Mouse (Mus musculus) adrenal gland, postnatal 25 days (tissue): Measurements from ENCODE around the gene Hspa12b. TPM values are rescaled to one million over a fixed set of nuclear protein-coding genes. Genes with fewer than 3 reads are reported as not detected.
"Not testable (repeated sequence)": the region's sequence is repeated elsewhere in the genome, so short reads cannot be mapped to it uniquely, and the experiment has no call there.

Experiments
- DNase-seq: peaks from one replicate; pipeline ENCODE4 v3.0.0; 2021; ENCODE audit warnings: mixed read lengths
- long read RNA-seq: library from polyadenylated mRNA; stranded (forward); transcript quantifications from one replicate; pipeline ENCODE4 v2.0.0, GENCODE M21; 2021
- total RNA-seq: library from RNA; stranded (reverse); gene quantifications from 2 replicates; pipeline ENCODE4 v1.2.3, GENCODE M21; 2021

The Hspa12b gene
- 10.8 and 12.2 TPM in 2 replicates for total RNA-seq
- long read RNA-seq, partial matches to known transcripts, result 5 of 12 reads
- long read RNA-seq, other reads (novel, unspliced or antisense), result 4 of 12 reads

DNA sequence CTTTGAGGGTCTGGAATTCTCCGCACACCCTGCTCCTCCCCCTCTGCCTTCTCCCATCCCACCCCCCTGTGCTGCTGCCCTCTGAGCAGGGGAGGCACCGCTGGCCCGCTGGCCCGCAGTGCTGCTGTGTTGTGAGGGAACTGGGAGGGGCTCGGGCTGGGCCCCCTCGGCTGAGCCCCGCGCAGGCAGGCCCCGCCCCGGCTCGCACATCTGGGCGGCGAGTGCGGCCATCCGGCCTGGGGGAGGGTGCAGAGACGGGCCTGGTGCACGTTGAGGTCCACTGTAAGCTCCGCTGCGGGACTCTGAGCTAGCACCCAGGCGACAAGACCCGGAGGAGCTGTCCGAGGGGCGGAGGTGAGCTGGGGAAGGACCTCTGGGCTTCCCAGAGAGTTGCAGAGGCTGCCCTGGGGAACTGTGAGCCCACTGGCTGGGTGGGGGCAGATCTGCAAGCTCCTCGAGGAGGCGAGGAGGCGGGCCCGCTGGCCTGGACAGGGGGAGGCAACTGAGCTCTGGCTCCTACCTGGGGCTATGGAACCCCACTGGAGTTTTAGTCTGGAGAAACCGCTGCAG, at the start of gene Hspa12b:
Gene Hspa12b (plus strand): TSS at position 120 of the 570 bp plus-strand sequence.
- peak; percentile 58 for DNase-seq

DNA sequence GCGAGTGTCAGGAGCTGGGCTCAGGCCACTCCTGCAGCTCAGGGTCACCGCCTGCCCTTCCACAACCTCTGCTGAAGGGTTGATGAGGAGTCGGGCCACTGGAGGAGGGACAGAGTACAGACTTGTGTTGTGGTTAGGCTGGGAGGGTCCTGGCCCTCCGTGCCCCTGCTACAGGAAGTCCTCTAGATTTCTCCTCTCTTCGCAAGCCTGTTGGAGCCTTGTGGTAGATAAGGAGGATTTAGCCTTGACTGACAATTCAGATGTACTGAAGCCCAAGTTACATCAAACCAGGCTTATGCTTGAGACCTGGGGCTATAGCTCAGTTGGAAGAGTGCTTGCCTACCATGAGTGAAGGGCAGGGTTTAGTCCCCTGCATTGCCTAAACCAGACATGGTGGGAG, 46.6 kb upstream of the Hspa12b start:
- DNase-seq, result no peak

- DNase-seq, result no peak
Measured at GRCm38 (mm10) chr2:131084206-131084605, 42.9 kb upstream of the Hspa12b start.

- DNase-seq, result no peak
Measured at GRCm38 (mm10) chr2:131086667-131087390, 40.3 kb upstream of the Hspa12b start, which contains the start of gene Siglec1. TSS of gene Siglec1 (minus strand) at chr2:131086765.

DNA sequence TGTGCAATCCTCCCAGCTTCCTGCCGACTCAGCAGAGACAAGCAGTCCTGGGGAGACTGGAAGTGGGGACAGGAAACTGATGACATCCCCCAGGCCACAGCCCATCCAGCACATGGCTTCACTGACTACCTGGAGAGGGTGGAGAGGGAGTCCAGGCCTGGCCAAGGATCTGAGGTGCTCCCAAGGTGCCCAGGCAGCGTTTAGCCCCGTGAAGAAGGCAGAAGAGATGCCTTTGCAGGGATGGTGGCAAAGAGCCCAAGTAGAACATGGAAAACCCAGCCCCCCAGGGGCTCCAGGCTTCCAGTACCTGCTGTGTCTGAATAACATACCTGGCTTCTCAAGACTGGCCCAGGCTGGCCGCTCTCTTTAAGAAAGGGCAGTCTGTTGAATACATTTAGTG, 38.5 kb upstream of the Hspa12b start:
- no peak for DNase-seq

DNA sequence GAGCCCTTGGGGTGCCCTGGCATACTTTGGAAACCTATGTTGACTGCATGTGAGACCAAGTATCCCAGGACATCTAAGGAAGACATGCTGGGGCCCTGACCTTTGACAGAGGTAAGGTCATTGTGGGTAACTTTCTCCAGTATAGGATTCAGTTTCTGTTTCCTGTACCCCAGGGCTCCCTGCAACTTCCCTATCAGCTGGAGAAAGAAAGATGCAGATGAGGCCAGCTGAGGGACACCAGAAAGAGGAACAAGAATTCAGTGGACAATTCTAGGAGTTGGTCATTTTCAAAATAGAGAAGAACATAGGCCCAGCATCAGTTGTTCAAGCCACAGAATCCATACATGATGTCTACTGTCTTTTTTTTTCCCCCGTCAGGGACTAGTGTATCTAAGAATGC, 37.4 kb upstream of the Hspa12b start:
- no peak for DNase-seq

GRCm38 (mm10) chr2:131090852-131091251, 36.2 kb upstream of the Hspa12b start:
- no peak for DNase-seq

GRCm38 (mm10) chr2:131093577-131093976, 33.5 kb upstream of the Hspa12b start:
- DNase-seq, result no peak

GRCm38 (mm10) chr2:131094823-131095222, 32.3 kb upstream of the Hspa12b start:
- peak; percentile 73 for DNase-seq

- DNase-seq, result peak; percentile 21
Measured at GRCm38 (mm10) chr2:131096101-131096795, 30.8 kb upstream of the Hspa12b start.

- no peak for DNase-seq
Measured at GRCm38 (mm10) chr2:131097087-131097486, 30.0 kb upstream of the Hspa12b start.

DNA sequence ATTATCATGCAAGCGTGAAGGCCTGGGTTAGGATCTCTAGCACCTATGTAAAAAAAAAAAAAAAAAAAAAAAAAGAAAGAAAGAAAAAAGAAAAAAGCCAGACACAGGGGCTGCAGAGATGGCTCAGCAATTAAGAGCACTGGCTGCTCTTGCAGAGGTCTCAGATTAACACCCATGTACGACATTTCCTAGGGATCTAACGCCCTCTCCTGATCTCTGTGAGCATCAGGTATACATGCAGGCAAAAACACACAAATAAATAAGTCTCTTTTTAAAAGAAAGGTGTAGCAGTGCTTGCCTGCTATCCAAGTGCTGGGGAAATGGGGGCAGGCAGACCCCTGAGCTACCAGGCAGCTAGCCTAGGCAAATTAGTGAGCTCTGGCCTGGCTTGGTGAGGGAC, 25.6 kb upstream of the Hspa12b start:
- DNase-seq, result no peak

DNA sequence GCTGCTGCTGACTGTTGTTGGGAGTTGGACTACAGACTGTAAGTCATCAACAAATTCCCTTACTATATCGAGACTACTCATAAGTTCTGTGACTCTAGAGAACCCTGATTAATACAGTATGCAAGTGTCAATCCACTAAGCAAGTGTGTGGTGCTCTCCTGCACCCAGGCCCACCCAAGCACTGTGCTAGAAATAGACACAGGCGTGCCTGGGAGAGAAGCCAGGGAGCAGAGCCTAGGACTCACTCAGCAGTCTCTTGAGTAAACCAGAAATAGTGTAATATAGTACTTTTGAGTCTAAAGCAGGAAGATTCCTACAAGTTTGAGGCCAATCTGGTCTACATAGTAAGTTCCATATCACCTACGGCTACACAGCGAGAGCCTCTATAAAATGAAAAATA, 23.1 kb upstream of the Hspa12b start:
- DNase-seq, result no peak

DNA sequence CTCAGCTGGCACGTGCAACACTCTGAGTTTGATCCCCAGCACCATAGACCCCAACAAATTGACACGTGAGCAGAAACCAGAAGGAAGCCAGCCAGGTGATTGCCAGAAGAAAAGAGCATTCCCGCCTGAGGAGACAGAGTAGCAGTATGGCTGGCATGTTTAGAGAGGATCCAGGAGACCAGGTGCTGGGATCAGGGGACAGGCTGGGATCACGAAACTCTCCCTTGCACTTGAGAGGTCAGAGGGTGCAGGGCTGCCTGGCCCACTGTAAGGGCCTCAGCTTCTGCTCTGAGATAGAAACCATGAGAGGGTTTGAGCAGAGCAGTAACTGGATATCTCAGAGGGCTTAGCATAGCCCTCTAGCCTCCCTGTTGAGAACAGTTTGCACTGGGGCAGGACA, 22.0 kb upstream of the Hspa12b start:
- DNase-seq, result not testable (repeated sequence)

DNA sequence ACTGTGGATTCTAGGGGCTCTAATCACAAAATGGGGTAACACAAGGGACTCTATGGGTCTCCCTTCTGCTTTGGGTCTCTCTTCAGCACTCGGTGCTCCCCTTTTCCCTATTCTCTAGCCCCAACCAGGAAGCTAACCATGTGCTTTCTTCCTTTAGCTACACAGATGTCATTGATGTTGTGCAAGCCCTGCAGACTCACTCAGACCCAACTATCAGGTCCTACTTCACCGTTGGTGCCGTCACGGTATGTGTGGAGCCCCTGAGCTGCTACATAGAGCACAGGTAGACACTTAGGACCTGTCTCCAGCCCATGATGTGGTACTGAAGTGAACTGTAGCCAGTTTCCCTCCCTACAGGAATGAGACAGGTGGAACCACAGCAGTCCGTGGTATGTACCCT, 21.1 kb upstream of the Hspa12b start:
- DNase-seq, result no peak

DNA sequence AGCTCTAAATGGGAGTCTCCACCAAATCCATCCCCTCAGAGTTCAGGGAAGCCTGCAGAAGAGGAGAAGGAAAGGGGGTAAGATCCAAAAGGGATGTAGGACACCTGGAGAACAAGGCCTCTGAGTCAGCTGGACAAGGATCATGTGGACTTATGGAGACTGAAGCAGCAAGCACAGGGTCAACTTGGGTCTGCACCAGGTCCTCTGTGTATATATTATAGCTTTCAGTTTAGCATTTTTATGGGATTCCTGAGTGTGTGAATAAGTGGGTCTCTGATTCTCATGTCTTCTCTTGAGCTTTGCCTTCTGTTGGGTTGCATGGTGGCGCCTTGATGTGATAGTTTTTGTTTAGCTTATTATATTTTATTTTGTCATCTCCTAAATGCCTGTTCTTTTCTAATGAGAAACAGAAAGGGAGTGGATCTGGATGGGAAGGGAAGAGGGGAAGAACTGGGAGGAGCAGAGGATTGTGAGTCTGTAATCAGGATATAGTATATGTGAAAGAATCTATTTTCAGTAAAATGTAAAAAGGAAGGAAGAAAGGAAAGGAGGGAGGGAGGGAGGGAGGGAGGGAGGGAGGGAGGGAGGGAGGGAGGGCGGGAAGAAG, 8.0 kb upstream of the Hspa12b start:
- no peak for DNase-seq

GRCm38 (mm10) chr2:131124166-131124565, 2.9 kb upstream of the Hspa12b start:
- DNase-seq, result no peak

DNA sequence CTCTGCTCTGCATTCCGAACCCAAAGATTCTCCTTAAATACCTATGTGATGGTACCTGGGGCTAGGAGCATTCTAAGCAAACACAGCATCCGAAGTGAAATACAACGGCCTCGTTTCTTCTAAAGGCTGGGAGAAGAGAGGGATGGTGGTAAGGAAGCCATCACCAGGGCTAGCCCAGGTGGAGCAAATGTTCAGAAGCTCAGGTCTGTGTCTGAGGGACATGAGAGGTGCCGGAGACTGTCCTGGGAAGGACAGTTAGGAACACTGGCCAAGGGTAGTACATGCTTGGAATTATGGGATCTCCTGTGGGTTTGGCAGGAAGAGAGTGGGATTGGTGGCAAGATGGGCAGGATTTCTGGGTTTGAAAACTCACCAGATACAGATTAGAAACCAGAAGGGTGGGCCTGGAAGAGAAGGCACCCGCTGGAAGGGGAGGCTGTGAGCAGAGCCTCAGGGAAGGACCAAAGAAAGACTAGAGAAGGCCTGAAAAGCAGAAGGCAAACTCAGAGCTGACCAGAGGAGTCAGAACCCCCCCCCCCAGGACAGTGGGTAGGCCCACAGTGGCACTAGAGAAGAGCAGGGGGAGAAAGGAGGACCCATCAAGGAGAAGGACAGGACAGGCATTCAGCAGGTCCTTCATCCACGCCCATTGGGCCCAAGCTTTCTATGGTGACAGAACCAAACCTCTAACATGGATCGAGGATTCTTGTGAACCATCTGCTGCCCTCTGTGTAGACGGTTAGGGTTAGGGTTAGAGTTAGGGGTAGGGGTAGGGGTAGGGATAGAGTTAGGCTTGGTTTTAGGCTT, 1.7 kb upstream of the Hspa12b start:
- no peak for DNase-seq

DNA sequence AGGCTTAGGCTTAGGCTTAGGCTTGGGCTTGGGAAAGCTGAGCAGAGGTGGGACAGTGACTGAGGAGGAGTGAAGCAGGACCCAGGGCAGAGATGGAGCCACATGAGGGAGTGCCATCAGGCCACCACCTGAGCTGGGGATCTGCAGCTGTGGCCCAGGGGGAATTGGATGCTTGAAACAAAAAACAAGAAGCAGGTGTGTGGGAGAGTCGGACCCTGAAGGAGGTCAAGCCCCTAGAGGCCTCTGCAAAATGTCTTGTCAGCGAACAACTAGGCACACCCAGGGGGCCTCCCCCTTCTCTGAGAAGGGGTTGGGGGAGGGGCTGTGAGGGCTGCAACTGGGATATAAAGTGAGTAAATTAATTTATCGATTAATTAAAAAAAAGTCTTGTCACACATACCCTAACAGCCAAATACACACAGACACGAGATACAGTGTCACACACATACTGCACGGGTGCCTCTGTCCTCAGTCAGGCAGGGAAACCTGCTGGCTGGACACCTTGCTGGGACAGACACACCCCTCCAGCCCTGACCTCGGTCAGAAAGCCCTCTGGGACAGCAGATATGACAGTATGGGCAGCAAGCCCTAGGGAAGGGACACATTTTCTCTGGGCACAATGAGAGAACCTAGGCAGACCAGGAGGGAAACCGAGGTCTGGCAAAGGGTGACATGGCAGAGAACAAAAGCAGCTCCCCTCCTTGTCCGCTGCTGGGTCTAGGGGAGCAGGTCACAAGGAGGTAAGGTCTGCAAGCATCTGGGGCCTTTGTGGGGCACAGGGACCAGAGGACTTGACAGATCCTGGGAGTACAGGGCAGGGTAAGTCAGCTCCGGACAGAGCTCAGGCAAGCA, 890 bp upstream of the Hspa12b start:
- no peak for DNase-seq

GRCm38 (mm10) chr2:131128211-131128610, 1.1 kb downstream of the Hspa12b start:
- no peak for DNase-seq

DNA sequence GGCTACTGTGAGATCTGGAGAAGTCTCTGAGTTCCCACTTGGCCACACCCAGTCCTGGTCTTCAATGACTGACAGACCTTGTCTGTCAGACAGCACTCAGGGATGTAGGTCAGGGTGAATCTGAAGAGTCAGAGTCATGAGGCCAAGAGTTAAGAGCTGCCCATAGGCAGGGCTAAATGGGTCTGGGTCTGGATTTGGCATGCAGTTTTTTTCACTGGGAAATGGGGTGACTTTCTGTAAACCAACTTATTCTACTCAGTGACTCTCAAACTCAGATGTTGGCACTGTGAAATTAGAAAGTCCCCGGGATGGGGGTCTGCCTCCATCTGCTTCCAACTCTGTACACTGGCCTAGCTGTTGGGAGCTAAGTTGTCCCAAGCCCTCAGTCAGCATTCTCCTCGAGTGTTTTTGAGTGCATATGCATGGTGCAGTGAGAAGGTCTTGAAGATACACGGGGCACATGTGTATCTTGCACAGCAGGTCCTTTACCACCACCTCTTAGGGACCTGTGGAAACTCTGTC, 1.6 kb downstream of the Hspa12b start:
- DNase-seq, result no peak
